Mouse (Mus musculus): ENCODE data around the gene Jph2. TPM values are rescaled to one million over a fixed set of nuclear protein-coding genes. Genes with fewer than 3 reads are reported as not detected.

Gene Jph2
- polyA plus RNA-seq (2017; shearing (Covaris generic)): not detected

GRCm38 (mm10) chr2:163397905-163398304 lies at the start of gene Jph2:
Gene Jph2 (minus strand): TSS chr2:163397993.

GRCm38 (mm10) chr2:163438246-163438618 lies 40.4 kb upstream of the Jph2 start, which contains the start of gene Gdap1l1:
Gene Gdap1l1 (plus strand): TSS chr2:163438476.

DNA sequence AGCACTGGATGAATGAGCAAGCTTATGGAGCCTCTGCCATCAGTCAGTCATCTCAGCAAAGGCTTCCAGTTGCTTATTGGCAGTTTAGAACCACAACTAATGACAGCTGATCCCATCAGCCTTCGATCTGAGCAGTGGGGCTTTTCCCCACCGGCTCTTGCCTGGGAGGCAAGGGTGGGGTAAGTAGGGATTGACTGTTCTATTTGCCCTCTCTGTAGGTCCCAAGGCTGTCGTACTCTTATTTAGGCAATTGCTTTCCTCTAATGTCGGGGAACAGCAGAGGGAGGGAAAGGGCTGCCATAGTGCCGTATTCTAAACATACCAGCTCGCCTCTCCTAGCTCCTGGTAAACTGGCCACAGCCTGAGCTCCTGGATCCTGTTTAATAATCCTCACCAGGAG lies 26.8 kb upstream of the Jph2 start, which contains the start of gene Oser1:
Gene Oser1 (minus strand): TSS at position 101 of the 400 bp plus-strand sequence.

Other genes starting within 250 kb of the Jph2 start
- 15.7 TPM for gene Tox2, start 194.9 kb downstream of the Jph2 start, polyA plus RNA-seq (2017; shearing (Covaris generic))
- 90.3 TPM for gene Oser1, start 26.7 kb upstream of the Jph2 start, polyA plus RNA-seq (2017; shearing (Covaris generic))
- not detected for gene Gdap1l1, start 40.5 kb upstream of the Jph2 start, polyA plus RNA-seq (2017; shearing (Covaris generic))
- 3.5 TPM for gene Fitm2, start 74.6 kb upstream of the Jph2 start, polyA plus RNA-seq (2017; shearing (Covaris generic))
- not detected for gene R3hdml, start 94.3 kb upstream of the Jph2 start, polyA plus RNA-seq (2017; shearing (Covaris generic))
- not detected for gene Hnf4a, start 108.8 kb upstream of the Jph2 start, polyA plus RNA-seq (2017; shearing (Covaris generic))
- gene Ttpal, start 204.3 kb upstream of the Jph2 start, polyA plus RNA-seq (2017; shearing (Covaris generic)): 75.1 TPM
- 862 TPM for gene Serinc3, start 247.1 kb upstream of the Jph2 start, polyA plus RNA-seq (2017; shearing (Covaris generic))